Mouse (Mus musculus): ENCODE data around the gene Zglp1.

- TF ChIP-seq CTCF (IDR thresholded peaks at IDR 0.05; ENCODE audit: low read depth, low read length) (no peak), POLR2A (IDR thresholded peaks at IDR 0.05; ENCODE audit: extremely low read depth, insufficient read depth, low read length) (no peak)
These were observed 27.1 kb downstream of the Zglp1 start for GRCm38 (mm10) chr9:21039779-21040178.
